Mouse (Mus musculus): Measurements from ENCODE around the gene Map3k21.

Map3k21 gene

GRCm38 (mm10) chr8:125910365-125911228, at the start of gene Map3k21:
Map3k21 (plus strand) TSS chr8:125910450.
- in situ Hi-C loops (cut with MboI; ENCODE audit: low pct_unique_long_range_greater_than_20kb in 1 of 2, low sequenced_read_pairs in 2 of 2, unreplicated experiment in 1 of 2) = no loop called here

- in situ Hi-C loops (cut with MboI; ENCODE audit: low pct_unique_long_range_greater_than_20kb in 1 of 2, low sequenced_read_pairs in 2 of 2, unreplicated experiment in 1 of 2) = loop anchor here (5.0 to 10.0 kb wide), 3 partner anchors 281 to 681 kb away; no protein-coding TSS in a partner anchor
Observed at GRCm38 (mm10) chr8:125866125-125866524, 44.1 kb upstream of the Map3k21 start.

GRCm38 (mm10) chr8:125868552-125868951, 41.7 kb upstream of the Map3k21 start:
- in situ Hi-C loops (cut with MboI; ENCODE audit: low pct_unique_long_range_greater_than_20kb in 1 of 2, low sequenced_read_pairs in 2 of 2, unreplicated experiment in 1 of 2) = loop anchor here (5.0 to 10.0 kb wide), 3 partner anchors 284 to 684 kb away; no protein-coding TSS in a partner anchor

GRCm38 (mm10) chr8:125869739-125870138, 40.5 kb upstream of the Map3k21 start:
- in situ Hi-C loops (cut with MboI; ENCODE audit: low pct_unique_long_range_greater_than_20kb in 1 of 2, low sequenced_read_pairs in 2 of 2, unreplicated experiment in 1 of 2) = loop anchor here (5.0 to 10.0 kb wide), 3 partner anchors 285 to 685 kb away; no protein-coding TSS in a partner anchor

- in situ Hi-C loops (cut with MboI; ENCODE audit: low pct_unique_long_range_greater_than_20kb in 1 of 2, low sequenced_read_pairs in 2 of 2, unreplicated experiment in 1 of 2) = no loop called here
Observed at GRCm38 (mm10) chr8:125870179-125870702, 40.0 kb upstream of the Map3k21 start.

GRCm38 (mm10) chr8:125870821-125871321, 39.4 kb upstream of the Map3k21 start:
- in situ Hi-C loops (cut with MboI; ENCODE audit: low pct_unique_long_range_greater_than_20kb in 1 of 2, low sequenced_read_pairs in 2 of 2, unreplicated experiment in 1 of 2) = no loop called here

GRCm38 (mm10) chr8:125872501-125873249, 37.6 kb upstream of the Map3k21 start:
- in situ Hi-C loops (cut with MboI; ENCODE audit: low pct_unique_long_range_greater_than_20kb in 1 of 2, low sequenced_read_pairs in 2 of 2, unreplicated experiment in 1 of 2) = no loop called here

- in situ Hi-C loops (cut with MboI; ENCODE audit: low pct_unique_long_range_greater_than_20kb in 1 of 2, low sequenced_read_pairs in 2 of 2, unreplicated experiment in 1 of 2) = no loop called here
Observed at GRCm38 (mm10) chr8:125873250-125873534, 37.1 kb upstream of the Map3k21 start.

- in situ Hi-C loops (cut with MboI; ENCODE audit: low pct_unique_long_range_greater_than_20kb in 1 of 2, low sequenced_read_pairs in 2 of 2, unreplicated experiment in 1 of 2) = no loop called here
Observed at GRCm38 (mm10) chr8:125880447-125880846, 29.8 kb upstream of the Map3k21 start.

- in situ Hi-C loops (cut with MboI; ENCODE audit: low pct_unique_long_range_greater_than_20kb in 1 of 2, low sequenced_read_pairs in 2 of 2, unreplicated experiment in 1 of 2) = no loop called here
Observed at GRCm38 (mm10) chr8:125887549-125887948, 22.7 kb upstream of the Map3k21 start.

GRCm38 (mm10) chr8:125889920-125890319, 20.3 kb upstream of the Map3k21 start:
- in situ Hi-C loops (cut with MboI; ENCODE audit: low pct_unique_long_range_greater_than_20kb in 1 of 2, low sequenced_read_pairs in 2 of 2, unreplicated experiment in 1 of 2) = no loop called here

- in situ Hi-C loops (cut with MboI; ENCODE audit: low pct_unique_long_range_greater_than_20kb in 1 of 2, low sequenced_read_pairs in 2 of 2, unreplicated experiment in 1 of 2) = no loop called here
Observed at GRCm38 (mm10) chr8:125897388-125897787, 12.9 kb upstream of the Map3k21 start.

GRCm38 (mm10) chr8:125897868-125898788, 12.1 kb upstream of the Map3k21 start, which contains the start of gene Pcnx2:
Pcnx2 (minus strand) TSS chr8:125898317.
- in situ Hi-C loops (cut with MboI; ENCODE audit: low pct_unique_long_range_greater_than_20kb in 1 of 2, low sequenced_read_pairs in 2 of 2, unreplicated experiment in 1 of 2) = no loop called here

GRCm38 (mm10) chr8:125898899-125899298, 11.4 kb upstream of the Map3k21 start:
- in situ Hi-C loops (cut with MboI; ENCODE audit: low pct_unique_long_range_greater_than_20kb in 1 of 2, low sequenced_read_pairs in 2 of 2, unreplicated experiment in 1 of 2) = no loop called here

- in situ Hi-C loops (cut with MboI; ENCODE audit: low pct_unique_long_range_greater_than_20kb in 1 of 2, low sequenced_read_pairs in 2 of 2, unreplicated experiment in 1 of 2) = no loop called here
Observed at GRCm38 (mm10) chr8:125901167-125901566, 9.1 kb upstream of the Map3k21 start.

- in situ Hi-C loops (cut with MboI; ENCODE audit: low pct_unique_long_range_greater_than_20kb in 1 of 2, low sequenced_read_pairs in 2 of 2, unreplicated experiment in 1 of 2) = no loop called here
Observed at GRCm38 (mm10) chr8:125902521-125902920, 7.7 kb upstream of the Map3k21 start.

- in situ Hi-C loops (cut with MboI; ENCODE audit: low pct_unique_long_range_greater_than_20kb in 1 of 2, low sequenced_read_pairs in 2 of 2, unreplicated experiment in 1 of 2) = no loop called here
Observed at GRCm38 (mm10) chr8:125905341-125905740, 4.9 kb upstream of the Map3k21 start.

- in situ Hi-C loops (cut with MboI; ENCODE audit: low pct_unique_long_range_greater_than_20kb in 1 of 2, low sequenced_read_pairs in 2 of 2, unreplicated experiment in 1 of 2) = no loop called here
Observed at GRCm38 (mm10) chr8:125907311-125907710, 2.9 kb upstream of the Map3k21 start.

All from mouse embryonic stem cell (cell line).